Mouse (Mus musculus): ENCODE data around the gene Klk6.

The Klk6 gene

DNA sequence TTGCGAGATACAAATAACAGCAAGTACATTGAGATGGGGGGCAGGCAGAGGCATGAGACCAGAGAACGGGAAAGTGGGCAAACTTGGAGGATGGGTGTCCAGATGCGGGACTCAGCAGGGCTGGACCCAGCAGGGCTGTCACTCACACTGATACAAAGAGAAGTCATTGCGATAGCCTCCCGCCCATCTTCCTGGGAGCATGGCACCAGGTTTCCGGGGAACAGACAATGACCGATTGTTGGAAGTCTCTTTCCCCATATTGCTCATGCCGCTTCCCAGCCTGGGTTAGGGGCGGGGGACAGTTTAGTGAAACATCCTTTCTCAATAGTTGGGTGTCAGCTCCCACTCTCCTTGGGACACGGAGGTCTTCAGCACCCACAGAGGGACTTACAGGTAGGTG, at the start of gene Klk6:
Gene Klk6 (plus strand): TSS at position 301 of the 400 bp plus-strand sequence.
- DNase-seq (ENCODE audit: extremely low read depth, insufficient read length, low spot score), result no peak

DNA sequence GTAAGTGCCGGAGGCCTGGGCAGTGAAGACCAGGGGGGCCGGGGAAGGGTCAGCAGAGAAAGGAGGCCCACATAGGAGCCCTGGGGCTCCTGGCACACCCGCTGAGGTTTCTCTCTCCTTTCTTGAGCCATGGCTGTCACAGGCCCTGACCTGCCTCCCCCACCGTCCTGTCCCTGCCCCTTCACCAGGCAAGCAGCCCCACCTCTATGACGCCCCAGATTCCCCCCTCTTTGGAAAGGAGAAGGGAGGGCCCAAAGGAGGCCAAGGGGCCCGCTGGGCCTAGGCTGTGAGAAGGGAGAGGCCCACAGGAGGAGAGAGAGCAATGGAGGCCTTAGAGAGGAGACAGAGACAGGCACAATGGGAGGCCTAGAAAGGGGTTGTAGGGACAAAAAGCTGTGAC, 49.5 kb upstream of the Klk6 start:
- peak; percentile 49 for DNase-seq (ENCODE audit: extremely low read depth, insufficient read length, low spot score)

DNA sequence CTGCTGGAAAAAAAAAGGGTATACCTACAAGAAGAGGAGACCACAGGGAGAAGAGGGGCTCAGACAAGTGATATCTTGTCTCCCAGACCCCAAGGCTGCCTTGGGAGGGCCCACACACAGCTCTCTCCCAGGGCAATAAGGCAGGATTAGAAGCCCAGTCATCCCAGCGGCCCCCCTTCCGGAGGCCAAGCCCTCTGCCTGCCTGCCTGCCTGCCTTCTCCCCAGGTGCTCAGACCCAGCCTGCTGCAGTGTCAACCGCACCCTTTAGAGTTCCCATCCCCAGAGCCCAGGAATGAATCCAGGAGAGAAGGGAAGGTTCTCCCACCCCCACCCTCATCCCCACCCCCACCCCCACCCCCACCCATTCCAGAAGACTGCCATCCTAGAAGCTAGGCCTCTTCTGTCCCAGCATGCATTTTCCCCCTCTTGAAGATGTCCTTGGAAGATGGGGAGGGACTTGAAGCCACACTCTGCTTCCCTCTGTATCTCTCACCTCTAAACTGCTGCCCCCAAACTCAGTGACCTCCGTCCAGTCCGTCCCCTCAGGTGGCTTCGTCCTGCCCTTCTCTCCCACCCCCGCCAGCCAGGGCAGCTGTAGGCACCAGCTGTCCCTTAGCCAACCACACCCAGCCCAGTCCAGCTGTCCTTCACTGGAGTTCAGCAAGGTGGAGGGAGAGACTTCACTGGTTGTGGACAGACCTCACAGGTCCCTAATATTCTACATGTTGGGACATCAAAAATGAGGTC, 48.8 kb upstream of the Klk6 start:
- DNase-seq (ENCODE audit: extremely low read depth, insufficient read length, low spot score), result peak; percentile 39

DNA sequence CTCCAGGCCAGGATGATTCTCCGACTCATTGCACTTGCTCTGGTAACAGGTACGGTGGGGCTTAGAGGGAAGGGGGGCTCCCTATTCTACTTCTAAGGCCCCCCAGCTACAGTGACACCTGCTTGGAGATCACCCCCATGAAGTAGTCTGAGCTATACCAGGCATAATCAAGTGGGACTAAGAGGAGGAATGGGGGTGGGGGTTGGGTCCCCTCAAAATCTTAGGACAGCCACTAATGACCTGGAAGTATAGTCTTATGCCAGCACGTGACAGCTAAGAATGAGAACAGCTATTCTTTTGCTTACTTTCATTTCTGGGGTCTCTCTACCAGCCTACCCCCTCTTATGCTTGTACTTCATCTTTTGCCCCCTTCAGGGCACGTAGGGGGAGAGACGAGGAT, 47.8 kb upstream of the Klk6 start:
- DNase-seq (ENCODE audit: extremely low read depth, insufficient read length, low spot score), result no peak

DNA sequence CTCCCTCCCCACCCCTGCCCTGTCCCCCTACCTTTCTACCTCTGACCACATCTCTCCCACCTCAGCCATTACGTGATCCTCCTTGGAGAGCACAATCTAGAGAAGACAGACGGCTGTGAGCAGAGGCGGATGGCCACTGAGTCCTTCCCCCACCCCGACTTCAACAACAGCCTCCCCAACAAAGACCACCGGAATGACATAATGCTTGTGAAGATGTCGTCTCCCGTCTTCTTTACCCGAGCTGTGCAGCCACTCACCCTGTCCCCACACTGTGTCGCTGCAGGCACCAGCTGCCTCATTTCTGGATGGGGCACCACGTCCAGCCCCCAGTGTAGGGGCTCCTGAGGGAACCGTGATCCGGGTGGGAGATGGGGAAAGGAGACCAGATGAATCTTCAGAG, 46.9 kb upstream of the Klk6 start:
- no peak for DNase-seq (ENCODE audit: extremely low read depth, insufficient read length, low spot score)

DNA sequence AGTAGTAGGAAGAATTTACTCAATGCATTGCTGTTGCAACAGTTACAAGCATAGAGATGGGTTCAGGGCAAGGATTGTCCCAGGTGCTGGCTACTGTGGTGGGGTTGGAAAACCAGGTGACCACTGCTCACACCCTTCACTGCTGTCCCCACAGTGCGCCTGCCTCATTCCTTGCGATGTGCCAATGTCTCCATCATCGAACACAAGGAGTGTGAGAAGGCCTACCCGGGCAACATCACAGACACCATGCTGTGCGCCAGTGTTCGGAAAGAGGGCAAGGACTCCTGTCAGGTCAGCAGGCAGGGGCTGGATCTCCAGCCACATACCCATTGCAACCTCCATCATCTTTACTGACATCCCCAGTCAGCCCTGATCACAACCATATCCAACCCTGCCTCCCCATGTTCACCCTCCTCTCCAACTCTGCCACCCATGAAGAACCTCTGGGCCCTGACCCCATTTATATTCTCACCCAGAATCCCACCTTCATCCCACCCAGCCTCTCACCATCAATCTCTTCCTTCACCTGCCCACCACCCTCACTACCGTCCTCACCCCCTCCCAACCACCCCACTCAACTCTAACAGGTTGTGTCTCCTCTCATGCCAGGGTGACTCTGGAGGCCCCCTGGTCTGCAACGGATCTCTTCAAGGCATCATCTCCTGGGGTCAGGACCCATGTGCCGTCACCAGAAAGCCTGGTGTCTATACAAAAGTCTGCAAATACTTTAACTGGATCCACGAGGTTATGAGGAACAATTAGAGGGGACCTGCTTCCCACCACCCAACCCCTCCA, 45.9 kb upstream of the Klk6 start:
- no peak for DNase-seq (ENCODE audit: extremely low read depth, insufficient read length, low spot score)

DNA sequence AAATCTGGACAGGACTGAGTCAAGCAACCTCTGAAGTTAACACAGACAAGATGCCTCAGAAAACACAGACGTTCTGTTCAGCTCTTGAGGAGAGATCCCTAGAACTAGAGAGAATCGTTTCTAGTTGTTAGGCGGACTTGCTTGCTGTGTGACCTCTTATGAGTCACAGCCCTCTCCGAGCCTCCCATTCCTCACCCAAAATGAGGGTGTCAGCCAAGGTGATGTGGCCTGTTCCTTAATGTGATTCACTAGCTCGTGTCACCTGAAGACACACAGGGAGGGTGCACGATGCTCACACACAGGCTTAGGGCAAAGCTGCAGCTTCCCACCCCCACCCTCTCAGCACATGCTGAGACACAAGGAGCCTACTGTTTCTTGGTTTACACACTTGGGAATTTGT, 44.1 kb upstream of the Klk6 start:
- no peak for DNase-seq (ENCODE audit: extremely low read depth, insufficient read length, low spot score)

DNA sequence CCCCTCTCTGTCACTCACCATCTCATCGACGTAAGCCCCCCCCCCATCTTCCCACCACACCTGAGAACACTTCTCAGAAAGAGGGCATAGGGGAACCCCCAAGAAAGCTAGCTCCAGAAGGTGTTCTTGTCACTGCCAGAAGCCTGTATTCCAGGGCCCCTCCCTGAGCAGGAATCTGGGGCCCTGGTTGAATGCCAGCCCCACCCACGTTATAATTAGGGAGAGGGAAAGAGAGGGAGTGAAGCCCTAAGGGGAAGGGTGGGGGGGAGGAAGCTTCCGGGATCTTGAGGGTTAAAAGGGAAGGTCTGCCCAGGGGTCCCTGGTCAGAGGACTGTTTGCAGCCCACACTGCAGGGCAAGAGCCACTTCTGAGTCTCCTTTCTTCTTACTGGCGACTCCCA, 43.6 kb upstream of the Klk6 start, which contains the start of gene Klk10:
Gene Klk10 (plus strand): TSS at position 290 of the 400 bp plus-strand sequence.
- no peak for DNase-seq (ENCODE audit: extremely low read depth, insufficient read length, low spot score)

DNA sequence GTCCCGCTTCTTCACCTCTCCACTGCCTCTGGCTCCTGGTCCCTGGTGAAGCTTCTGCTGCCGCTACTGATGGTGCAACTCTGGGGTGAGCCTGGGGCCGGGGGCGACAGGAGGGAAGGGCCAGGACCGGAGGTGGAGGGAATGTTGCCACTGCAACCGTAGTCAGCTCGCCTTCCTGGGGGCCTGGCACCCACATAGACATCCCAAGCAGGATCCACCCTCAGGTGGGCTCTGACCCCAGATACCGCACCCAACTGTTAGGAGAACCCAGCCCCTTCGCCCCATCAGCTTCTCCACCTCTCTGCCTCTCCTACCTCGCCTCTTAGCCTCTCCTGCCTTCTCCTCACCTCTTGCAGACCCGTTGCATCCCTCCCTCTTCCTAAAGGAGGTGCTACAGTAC, 42.8 kb upstream of the Klk6 start:
- no peak for DNase-seq (ENCODE audit: extremely low read depth, insufficient read length, low spot score)

DNA sequence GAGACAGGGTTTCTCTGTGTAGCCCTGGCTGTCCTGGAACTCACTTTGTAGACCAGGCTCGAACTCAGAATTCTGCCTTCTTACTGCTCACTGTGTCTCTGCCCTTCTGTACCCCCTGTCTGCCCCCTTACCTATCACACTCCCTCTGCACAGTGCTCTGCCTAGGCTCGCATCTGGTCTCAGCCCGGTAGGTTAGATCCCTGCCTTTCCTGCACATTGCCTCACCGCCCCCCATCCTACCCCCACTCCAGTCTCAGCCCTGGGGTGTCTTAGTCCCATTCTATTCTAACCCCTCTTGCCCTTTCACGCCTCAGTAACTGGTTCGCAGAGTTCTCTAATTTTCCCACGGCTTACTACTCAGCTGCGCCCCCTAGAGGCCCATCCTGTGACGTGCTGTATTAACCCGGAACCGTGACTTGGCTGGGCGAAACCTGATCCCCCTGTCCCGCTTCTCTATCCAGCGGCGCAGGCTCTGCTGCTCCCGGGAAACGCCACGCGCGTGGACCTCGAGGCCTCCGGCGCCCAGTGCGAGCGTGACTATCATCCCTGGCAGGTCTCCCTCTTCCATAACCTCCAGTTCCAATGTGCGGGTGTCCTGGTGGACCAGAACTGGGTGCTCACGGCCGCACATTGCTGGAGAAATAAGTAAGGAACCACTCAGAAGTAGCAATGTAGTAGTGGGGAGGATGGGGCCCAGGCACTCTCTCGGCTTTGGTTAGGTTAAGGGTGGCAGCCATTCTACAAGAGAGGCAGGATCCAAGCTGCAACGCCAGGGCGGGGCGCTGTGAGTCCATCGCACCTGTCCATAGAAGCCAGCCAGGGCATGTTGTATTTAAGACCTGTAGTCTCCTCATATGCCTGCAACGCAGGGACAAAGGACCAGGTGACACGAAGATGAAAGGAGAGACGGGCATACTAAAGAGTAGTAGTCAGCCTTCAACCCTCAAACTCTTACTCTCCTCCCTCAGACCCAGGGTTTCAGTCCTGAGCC, 41.7 kb upstream of the Klk6 start:
- peak; percentile 49 for DNase-seq (ENCODE audit: extremely low read depth, insufficient read length, low spot score)

DNA sequence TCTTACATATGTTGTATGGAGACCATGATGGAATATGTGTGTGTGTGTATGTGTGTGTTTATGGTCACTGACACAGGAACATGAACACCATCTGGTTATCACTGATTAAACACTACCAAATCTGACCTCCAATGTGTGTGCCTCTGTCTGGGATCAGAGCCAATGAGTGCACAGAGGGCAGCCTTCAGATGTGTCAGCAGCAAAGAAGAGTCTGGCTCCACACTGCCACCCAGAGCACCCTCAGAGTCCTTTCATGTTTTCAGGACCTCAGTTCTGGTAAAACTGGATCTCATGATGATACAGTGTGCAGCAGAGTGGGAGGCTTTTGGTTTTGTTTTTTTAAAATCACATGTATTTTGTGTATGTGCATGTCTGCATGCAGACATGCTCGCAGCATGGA, 39.0 kb upstream of the Klk6 start:
- no peak for DNase-seq (ENCODE audit: extremely low read depth, insufficient read length, low spot score)

DNA sequence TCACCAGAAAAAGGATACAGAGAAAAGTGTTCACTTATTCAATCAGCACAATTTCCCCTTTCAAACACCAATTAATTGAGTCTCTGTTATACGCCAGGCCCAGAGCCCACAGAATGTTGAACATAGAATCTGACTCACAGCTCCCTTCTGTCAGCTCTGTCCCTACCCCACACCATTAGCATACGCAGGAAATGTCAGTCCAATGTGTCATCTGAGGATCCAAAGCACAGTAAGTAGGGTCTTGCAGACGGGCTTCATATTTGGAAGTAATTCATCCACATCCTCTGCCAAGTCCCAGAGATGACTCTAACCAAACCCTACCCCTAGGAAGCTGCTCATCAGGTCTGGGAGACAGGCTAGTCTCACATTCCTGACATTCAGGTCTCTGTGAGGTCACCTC, 36.2 kb upstream of the Klk6 start:
- DNase-seq (ENCODE audit: extremely low read depth, insufficient read length, low spot score), result peak; percentile 30

DNA sequence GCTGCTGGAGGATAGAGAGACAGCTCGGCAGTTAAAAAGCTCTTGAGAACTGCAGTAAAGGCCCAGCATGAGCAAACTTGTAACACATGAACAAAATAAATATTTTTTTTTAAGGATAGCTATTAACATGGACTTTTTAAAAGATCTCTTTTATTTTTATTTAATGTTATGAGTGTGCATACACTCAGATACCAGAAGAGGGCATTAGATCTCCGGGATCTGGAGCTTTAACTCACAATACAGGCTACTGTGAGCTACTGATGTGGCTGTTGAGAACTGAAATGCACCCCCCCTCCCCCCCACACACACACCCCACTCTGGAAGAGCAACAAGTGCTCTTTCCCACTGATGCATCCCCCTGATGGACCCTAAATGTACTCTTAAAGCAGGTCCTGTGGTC, 35.0 kb upstream of the Klk6 start:
- no peak for DNase-seq (ENCODE audit: extremely low read depth, insufficient read length, low spot score)

DNA sequence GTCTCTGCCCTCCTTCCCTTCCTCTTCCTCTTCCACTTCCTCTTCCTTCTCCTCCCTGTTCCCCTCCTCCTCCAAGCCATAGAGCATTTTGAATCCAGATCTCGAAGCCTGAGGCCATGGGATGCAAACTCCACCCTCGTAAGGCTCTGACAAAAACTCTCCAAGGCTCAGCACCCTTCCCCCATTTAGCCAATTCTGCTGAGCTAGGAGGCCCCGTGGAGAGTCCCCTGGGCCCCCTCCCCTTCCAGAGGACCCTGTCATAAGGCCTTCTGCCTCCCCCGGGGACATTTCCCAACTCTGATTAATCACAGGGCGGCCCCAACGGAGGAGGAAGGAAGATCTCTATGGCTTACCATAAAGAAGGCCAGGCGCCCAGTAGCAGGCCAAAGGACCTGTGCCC, 32.7 kb upstream of the Klk6 start, which contains the start of gene Klk9:
Gene Klk9 (plus strand): TSS at position 301 of the 400 bp plus-strand sequence.
- DNase-seq (ENCODE audit: extremely low read depth, insufficient read length, low spot score), result no peak

DNA sequence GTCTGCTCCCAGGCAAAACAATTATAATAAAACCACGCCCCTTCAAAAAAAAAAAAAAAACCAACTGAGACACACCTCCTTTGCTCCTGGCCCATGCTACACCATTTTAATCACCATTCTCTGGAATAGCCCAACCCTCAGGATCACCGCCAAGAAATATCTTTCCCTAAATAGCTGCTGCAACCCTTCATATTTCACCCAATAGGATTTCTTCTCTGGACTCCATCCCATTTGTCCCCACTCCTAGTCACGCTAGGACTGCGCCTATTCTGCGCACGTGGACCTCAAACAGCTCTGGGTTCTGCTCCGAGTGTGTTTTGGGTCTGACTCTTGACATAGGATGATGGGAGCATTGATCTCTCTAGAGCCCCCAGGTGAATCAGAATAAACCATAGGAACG, 27.9 kb upstream of the Klk6 start:
- no peak for DNase-seq (ENCODE audit: extremely low read depth, insufficient read length, low spot score)

DNA sequence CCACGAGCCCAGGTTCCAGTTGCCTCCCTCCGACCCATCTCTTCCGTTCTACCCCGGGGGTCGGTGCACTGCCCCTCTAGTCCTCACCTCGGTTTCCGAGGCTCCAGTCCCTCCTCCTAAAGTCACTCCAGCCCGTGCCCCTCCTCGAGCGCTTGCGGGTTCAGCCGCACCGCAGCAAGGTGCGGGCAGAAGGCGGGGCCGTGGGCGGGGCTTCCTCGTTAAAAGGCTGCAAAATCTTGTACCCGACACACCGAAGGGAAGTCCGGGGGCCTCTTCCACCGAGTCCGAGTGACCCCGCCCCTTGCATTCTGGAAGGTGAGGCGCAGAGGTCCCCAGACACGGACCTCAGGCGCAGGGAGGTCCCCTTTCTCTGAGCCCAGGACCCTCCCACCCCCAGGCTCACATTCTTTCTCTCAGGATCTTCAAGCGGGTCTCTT, 26.9 kb upstream of the Klk6 start, which contains the start of gene Klk8:
Gene Klk8 (plus strand): TSS at position 245 of the 437 bp plus-strand sequence.
- no peak for DNase-seq (ENCODE audit: extremely low read depth, insufficient read length, low spot score)

DNA sequence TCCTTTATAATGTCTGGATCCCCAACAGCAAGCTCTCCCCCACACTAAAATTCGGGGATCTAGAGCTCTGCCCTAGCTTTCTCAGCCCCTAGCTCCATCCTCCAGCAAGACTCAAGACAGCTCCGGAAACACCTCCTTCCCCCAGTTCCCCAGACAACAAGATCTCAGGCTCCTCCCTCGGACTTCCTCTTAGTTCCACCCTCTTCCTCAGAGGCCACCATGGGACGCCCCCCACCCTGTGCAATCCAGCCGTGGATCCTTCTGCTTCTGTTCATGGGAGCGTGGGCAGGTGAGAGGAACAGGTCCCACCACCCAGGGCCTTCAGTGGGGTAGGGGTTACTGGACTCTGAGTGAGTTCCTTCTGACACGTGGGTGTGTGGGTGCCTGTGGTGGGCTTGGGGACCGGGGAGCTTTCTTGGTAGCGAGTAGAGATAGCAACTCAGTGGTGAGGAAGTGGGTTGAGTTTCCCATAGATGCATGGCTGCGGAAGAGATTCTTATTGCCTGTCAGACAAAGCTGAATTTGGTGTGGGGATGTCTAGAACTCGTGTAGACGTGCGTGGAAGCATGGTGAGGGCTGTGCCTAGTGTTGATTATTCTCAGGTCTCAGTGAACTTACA, 26.3 kb upstream of the Klk6 start:
- DNase-seq (ENCODE audit: extremely low read depth, insufficient read length, low spot score), result no peak

DNA sequence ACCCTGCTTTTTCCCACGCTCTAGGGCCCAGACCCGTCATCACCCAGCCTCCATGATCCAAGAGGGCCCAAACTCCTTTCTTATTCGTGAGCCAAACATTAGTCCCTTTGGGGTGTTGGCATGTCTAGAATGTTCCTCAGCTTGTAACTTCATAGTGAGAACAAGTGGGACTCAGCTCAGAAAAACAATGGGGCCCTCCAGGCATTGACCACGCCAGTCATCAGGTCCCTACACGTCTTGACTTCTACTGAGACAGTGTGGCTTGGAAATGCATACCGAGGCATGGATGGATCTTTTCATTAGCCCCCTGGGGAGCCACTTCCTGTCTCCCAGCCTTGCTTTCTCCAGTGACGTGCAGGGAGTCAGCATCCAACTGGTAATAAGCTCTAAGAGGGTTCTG, 24.4 kb upstream of the Klk6 start:
- no peak for DNase-seq (ENCODE audit: extremely low read depth, insufficient read length, low spot score)

DNA sequence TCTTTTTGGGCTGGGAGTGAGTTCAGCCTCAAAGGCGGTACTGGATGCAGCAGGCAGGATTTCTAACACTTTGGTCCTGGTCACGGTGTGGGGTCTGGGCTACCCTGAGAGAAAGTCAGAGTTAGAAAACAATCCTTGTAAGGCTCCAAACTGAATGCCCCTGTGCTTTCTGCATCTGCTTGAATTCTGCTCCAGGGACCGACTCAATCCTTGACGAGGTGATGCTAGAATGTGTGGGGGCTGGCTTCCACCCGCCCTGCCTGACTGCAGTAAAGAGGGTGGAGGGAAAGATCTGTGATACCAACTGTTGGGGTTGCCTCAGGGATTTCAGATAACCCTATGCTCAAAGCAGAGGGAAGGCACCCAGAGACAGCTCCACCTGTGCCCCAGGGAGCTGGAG, 13.3 kb upstream of the Klk6 start, which contains the start of gene Klk7:
Gene Klk7 (plus strand): TSS at position 301 of the 400 bp plus-strand sequence.
- DNase-seq (ENCODE audit: extremely low read depth, insufficient read length, low spot score), result no peak

DNA sequence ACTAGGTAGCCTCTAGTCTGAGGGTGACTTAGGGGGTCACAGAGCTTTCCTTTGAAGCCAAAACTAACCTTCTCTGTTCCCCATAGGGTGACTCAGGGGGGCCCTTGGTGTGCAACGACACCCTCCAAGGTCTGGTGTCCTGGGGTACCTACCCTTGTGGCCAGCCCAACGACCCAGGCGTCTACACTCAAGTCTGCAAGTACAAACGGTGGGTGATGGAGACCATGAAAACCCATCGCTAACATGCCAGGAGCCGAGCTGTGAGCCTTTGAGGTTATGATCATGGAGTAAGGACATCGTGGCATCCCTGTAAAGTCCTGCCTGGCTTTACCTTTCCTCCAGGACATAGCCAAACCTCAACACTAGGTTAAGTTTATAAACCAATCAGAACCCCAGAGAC, 9.1 kb upstream of the Klk6 start:
- DNase-seq (ENCODE audit: extremely low read depth, insufficient read length, low spot score), result no peak
